Mouse (Mus musculus) hematopoietic stem cell, adult 5-6 weeks (primary cell): Measurements from ENCODE around the gene Abhd8. TPM values are rescaled to one million over a fixed set of nuclear protein-coding genes. Genes with fewer than 3 reads are reported as not detected.

Source experiments
- ATAC-seq, 2 experiments: fragments of 125-278 bp in 1 of 2; replicated peaks in 1 of 2; 2 replicates each; pipeline ENCODE4 v1.8.0; 2016 to 2017; ENCODE audit warnings: inconsistent platforms in 2 of 2, mild to moderate bottlenecking in 2 of 2, moderate number of reproducible peaks in 2 of 2, low read depth in 1 of 2, moderate TSS enrichment in 1 of 2; ENCODE audit not compliant: low FRiP score in 2 of 2, poor library complexity in 2 of 2, severe bottlenecking in 2 of 2, insufficient read depth in 1 of 2, low TSS enrichment in 1 of 2
- total RNA-seq: library from RNA; stranded (forward); fragments of 172-1452, 232-1000 nt; gene quantifications from 2 replicates; pipeline ENCODE4 v1.2.3, GENCODE M21; 2017

Gene Abhd8
- total RNA-seq = 19.8 and 20.7 TPM in 2 replicates

DNA sequence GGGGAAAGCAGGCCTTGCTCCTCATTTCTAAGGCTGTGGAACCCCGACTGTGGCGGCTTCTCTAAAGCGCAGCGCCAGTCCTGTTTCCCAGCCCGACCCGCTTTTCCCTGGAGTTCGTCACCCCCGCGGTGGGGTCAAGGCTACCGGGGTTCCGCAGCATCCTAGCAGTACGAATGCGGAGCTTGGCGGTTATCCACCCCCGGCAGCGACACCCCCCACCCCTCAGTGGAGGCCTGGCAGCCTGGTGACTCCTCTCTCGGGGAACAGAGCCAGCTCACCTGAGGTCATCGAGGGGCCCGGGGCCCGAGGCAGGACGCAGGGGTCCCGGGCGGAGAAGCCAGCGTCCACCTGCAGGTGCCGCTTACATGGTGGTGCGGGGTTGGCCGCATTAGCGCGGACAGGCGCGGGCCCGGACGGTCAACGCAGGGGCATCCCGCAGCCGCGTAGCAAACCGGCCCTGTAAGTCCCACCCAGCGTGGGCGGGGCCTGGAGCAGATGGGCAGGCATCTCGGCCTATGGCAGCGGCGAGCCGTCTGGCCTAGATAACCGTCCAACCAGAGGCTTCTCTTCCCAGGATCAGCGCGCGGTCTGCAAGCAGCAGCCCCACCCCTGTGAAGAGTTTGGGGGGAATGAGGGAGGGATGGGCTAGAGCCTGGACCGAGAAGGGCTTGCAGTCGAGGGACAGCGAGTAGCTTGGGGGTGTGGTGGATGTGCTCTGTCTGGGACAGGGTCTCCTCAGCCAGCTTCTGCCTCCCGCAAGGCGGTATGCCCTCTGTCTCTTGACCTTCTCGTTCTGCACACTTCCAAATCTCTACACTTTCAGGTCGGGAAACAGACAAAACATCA lies at the start of gene Abhd8:
TSS of gene Abhd8 (minus strand) at position 468 of the 846 bp plus-strand sequence.
- ATAC-seq = peak; percentile 65 to 75

GRCm38 (mm10) chr8:71511644-71512043 lies 48.2 kb upstream of the Abhd8 start, which contains the start of gene Plvap:
TSS of gene Plvap (minus strand) at chr8:71511752.
- peak; percentile 60 to 70; a peak in 3 of 4 replicates for ATAC-seq

- ATAC-seq = no peak
Measured at GRCm38 (mm10) chr8:71509316-71509715, 45.9 kb upstream of the Abhd8 start.

DNA sequence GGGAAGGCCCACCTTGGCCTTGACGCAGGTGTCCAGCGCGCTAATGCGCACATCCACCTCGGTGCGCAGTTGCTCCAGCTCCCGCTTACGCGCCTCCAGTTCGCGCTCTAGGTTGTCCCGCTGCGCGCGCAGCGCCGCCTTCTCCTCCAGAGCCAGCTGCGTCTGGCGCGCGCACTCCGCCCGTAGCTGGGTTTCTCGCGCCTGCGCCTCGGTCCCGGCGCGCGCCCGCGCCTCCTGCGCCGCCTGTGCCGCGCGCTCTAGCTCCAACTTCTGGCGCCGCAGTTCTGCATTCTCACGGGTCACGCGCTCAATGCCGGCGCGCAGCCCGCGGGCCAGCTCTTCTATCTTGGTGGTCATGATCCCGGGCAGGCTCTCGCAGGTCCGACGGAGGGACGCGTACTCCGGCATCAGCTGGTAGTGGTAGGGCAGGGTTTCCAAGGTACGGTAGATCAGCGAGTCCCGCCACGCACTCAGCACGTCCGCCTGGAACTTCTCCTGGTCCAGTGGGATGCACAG lies 44.2 kb upstream of the Abhd8 start:
- 0 out of 4 replicates have a peak, but pooled peaks of 1 of the 2 experiments have one; percentile 12 for ATAC-seq

DNA sequence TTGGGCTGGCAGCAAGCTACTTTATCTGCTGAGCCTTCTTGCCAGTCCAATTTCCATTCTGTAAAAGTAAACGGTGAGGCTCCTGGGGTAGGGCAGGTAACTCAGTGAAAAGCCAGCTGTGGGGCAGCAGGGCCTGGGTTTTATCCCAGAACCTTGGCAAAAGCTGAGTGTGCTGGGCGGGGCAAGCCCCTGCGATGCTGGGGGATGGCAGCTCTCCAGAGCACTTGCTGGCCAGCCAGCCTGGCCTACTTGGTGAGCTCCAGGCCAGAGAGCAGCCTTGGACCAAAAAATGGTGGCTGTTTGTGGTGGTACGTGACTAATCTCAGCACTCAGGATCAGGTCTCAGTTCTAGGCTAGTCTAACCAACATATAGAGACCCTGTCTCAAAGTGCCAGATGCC lies 42.5 kb upstream of the Abhd8 start:
- no peak for ATAC-seq

DNA sequence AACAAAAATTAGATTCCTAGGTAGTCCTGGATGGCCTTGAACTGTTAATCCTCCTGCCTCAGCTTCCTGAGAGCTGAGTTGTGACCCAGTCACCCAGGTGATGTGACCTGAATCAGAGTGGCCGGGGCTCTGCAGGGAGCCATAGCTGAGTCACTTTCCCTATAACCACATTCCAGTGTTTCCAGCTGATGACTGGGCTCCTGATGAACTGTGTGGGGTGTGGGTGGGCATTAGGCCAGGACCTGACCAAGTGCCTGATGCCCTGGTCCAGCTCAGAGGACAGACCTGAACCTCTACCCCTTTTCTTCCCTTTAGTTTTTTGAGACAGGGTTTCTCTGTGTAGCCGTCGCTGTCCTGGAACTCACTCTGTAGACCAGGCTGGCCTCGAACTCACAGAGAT lies 41.9 kb upstream of the Abhd8 start:
- ATAC-seq = no peak

- no peak for ATAC-seq
Measured at GRCm38 (mm10) chr8:71504349-71504748, 40.9 kb upstream of the Abhd8 start.

DNA sequence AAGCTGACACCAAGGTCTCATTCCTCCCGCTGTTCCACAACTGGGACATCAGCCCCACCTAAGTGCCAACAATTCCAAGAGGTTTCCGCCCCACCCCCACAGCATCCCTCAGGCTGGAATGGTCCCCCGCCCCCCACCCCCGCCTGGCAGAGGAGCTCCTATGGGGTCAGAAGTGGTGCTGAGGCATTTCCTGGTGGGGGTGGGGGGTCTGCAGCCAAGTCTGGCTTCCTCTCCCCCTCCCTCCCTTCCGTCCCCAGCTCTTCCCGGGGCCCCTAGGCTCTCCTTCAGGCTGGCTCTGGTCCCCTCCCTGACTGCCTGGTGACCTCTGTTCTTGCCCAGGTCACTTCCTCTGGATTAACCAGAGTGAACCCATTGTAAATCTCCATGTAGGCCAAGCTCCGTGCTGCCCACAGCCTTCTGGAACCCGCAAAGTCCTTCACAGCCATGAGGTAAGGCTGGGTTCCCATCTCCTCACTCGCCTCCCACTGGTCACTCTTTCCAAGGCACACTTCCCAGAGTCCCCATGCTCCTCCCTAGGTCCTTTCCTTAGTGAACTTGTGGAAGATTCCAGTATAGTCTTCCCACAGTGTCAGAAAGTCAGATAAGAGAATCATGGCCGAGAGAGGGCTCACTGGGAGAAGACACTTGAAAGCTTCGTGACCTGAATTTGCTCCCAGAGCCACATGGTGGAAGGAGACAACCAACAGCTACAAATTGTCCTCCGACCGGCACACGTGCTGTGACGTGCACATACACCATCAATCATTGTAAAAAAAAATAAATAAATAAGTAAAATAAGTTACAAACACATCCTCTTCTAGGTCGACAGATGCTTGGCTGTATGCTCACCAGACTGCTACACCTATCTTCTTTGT lies 35.6 kb upstream of the Abhd8 start:
- no peak for ATAC-seq

DNA sequence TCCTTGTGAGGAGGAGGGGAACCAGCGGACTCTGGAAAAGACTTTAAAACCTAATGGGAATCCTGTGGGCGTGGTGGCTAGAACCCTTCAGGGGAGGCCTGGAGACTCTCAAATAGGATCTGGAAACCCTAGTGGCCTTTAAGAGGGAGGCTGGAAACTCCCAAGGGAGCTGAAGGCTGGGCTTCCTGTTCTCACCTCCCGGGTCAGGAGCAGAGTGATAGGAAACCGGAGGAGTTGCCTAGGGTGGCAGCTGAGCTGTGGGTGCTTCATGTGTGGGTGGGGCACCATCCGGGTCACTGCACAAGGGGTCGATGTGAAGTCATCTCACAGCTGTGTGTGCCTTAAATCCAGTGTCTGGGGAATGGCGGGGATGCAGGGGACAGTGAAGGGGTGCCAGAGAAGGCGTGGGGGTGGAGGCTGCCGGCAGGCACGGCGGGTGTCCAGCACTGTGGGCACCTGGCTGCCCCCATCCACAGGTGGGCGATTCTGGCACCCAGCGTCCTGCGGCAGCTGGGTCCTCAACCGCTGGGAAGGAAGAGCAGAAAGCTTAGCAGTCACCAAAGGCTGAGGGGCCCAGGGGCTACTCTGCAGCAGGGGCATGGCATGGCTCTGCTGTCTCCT lies 34.5 kb upstream of the Abhd8 start:
- no peak for ATAC-seq

GRCm38 (mm10) chr8:71497077-71497645 lies 33.7 kb upstream of the Abhd8 start:
- ATAC-seq = no peak

DNA sequence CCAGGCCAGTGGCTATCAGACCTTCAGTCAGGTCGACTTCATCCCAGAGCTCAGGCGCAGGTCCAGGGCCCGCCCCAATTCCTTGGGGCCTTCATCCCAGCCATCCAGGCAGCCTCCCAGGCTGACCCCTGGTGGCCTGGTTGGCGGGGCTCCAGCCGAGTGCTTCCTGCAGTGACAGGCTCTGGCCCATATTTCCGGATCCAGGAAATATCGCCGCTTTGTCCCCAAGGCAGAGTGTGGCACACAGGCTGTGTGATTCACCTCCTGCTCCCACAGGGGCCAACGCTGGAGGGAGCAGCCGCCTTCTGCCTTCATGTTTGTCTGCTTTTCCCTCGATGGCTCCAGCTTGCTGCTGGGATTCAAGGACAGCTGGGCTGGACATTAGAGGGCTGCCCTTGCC lies 33.0 kb upstream of the Abhd8 start:
- ATAC-seq = no peak

DNA sequence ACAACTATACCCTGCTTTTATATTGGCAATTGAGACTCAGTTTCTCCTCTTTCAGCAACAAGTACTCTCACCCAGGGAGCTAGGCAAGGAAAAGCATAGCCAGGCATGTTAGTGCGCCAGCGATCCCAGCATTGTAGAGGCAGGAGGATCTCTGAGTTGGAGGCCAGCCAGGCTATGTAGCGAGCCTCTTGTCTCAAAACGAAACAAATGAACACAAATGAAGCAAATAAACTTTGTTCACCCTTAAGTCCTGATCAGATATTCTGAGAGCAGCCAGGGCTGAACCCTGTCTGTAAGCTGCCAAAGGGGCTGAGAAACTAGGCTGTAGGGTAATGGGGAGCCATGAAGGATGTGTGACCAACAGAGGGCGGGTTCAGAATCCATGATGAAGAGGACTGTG lies 32.4 kb upstream of the Abhd8 start:
- no peak for ATAC-seq

DNA sequence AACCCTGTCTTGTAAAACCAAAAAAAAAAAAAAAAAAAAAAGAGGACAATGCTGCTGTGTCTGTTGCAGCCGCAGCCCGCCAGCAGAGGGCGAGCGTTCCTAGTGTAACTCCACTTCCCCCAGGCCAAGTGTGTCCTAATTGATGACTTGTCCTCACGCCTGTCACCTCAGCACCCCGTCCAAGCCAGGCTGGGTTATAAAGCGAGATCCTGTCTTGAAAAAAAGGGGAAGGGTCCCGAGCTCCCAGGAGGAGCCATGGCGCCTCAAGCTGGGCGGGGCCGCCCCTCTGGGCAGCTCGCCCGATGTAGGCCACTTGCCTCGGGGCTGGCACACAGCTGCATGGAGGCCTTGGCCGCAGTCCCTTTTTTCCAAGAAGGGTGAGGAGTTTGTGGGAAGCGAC lies 31.6 kb upstream of the Abhd8 start:
- ATAC-seq = peak; percentile 79 to 82; a peak in 3 of 4 replicates

DNA sequence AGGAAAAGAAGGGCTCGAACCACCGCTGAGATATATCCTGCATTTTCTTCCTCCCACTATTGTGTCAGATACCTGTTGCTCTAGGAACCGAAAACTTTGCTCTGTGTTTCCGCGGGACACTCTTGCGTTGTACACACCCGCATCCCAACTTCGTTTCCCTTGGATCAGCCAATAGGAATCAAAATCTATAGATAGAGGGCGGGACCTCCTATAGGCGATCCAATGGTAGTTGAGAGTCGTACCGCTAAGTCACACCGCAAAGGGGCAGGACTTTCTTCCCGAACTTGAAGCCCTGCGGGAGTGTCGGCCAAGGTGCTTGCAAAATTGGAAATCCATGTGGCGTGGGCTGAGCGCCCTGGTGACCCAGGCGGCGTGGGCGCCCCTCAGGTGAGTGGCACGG lies 25.0 kb upstream of the Abhd8 start:
- peak; percentile 82 to 83 for ATAC-seq

DNA sequence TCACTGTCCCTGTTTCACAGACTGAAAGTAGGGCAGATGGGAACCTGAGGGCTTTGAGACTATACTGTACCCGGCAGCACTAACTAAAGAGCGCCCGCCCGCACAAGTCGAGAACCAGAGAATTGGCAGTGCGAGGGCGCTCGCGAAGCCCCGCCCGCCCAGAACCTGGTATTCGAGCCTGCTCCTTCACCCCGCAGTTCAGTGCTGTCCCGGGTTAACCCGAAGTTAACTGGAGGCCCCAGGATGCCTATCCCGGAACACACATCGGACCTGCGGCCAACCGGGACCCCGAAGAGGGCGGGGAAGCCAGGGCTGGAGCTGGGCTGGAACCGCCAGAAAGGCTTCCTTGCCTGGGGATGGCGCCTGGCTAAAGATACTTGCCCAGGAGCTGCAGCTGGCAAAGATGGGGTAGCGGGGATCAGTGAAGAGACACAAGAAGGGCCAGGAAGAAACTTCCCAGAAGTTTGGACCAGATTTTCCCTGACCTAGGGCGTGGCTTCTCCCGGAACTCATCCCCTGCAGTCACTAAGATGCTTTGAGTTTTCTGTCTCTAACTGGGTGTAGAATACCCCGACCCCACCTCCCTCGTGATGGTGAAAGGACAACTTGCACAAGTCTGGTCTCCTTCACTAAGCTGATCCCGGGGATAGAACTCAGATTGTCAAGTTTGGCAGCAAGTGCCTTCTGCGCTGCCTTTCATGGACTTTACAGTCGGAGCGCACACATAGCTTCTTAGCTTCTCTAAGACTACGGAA lies 24.4 kb upstream of the Abhd8 start, which contains the start of gene Gtpbp3:
TSS of gene Gtpbp3 (plus strand) at position 413 of the 755 bp plus-strand sequence.
- peak in 1 of 2 experiments; percentile 46; a peak in 2 of 4 replicates for ATAC-seq

DNA sequence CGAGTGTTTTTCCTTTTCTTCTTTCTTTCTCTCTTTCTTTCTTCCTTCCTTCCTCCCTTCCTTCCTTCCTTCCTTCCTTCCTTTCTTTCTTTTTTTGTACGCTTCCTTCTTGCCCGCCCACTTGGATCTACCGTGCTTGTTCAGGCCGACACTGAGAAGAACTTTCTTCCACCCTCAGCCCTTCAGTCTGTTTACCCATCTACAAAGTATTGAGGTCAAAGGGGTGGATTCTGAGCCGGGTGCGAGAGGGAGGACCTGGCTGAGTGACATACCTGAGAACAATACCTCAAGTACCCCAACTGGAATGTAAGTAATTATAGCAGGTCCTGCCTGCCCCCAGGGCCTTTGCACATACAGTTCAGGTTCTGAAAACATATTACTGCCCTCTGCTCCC lies 22.7 kb upstream of the Abhd8 start:
- no peak for ATAC-seq
